Mouse (Mus musculus): Measurements from ENCODE around the gene Hectd4.

- no peak for TF ChIP-seq CTCF (IDR thresholded peaks at IDR 0.05; ENCODE audit: low read depth, low read length)
- no peak for TF ChIP-seq POLR2A (IDR thresholded peaks at IDR 0.05; ENCODE audit: borderline replicate concordance, low read depth, low read length)
Observed at GRCm38 (mm10) chr5:121407856-121408255, 187.8 kb downstream of the Hectd4 start.

Measured in bone marrow macrophage, adult 2 months (primary cell).